Mouse (Mus musculus) midbrain, postnatal 0 days (tissue): ENCODE measurements around the gene Stk39. TPM values are rescaled to one million over a fixed set of nuclear protein-coding genes. Genes with fewer than 3 reads are reported as not detected.
A peak's percentile ranks its signal among the peaks of the same experiment; 100 is the strongest.

ENCODE experiments used
- ATAC-seq: fragments of 200-750 bp; cut with Nextera tagmentation; 2 replicates; pipeline ENCODE4 v1.8.0; 2017; ENCODE audit warnings: moderate number of reproducible peaks, mild to moderate bottlenecking, moderate TSS enrichment, moderate library complexity; ENCODE audit not compliant: low FRiP score
- DNase-seq: peaks from one replicate; pipeline ENCODE4 v3.0.0-alpha.2; 2015; ENCODE audit warnings: low spot score
- H3K27ac ChIP-seq: fragments of 300-500 bp; sonication (generic); 2 replicates; pipeline ENCODE4 v1.5.1; 2014; ENCODE audit warnings: low read depth, mild to moderate bottlenecking, low read length, mixed read lengths
- H3K27me3 ChIP-seq: fragments of 300-500 bp; sonication (generic); 2 replicates; pipeline ENCODE4 v1.6.1; 2014; ENCODE audit warnings: low read length, control low read depth, mixed read lengths; ENCODE audit not compliant: insufficient read depth
- H3K36me3 ChIP-seq: fragments of 300-500 bp; sonication (generic); 2 replicates; pipeline ENCODE4 v1.6.1; 2014; ENCODE audit warnings: low read length, control low read depth, mixed read lengths; ENCODE audit not compliant: insufficient read depth
- H3K4me1 ChIP-seq: fragments of 300-500 bp; sonication (generic); 2 replicates; pipeline ENCODE4 v1.6.1; 2014; ENCODE audit warnings: mild to moderate bottlenecking, control low read depth, antibody characterized with exemption, low read length, mixed read lengths; ENCODE audit not compliant: insufficient read depth
- H3K4me2 ChIP-seq: fragments of 300-500 bp; sonication (generic); 2 replicates; pipeline ENCODE4 v1.6.1; 2014; ENCODE audit warnings: low read depth, mild to moderate bottlenecking, low read length, mixed read lengths; ENCODE audit not compliant: poor library complexity, severe bottlenecking
- H3K4me3 ChIP-seq: fragments of 300-500 bp; sonication (generic); 2 replicates; pipeline ENCODE4 v1.5.1; 2014; ENCODE audit warnings: low read depth, mild to moderate bottlenecking, low read length, moderate library complexity
- H3K9ac ChIP-seq: fragments of 300-500 bp; sonication (generic); replicated peaks from 2 replicates; pipeline ENCODE4 v1.6.1; 2014; ENCODE audit warnings: mild to moderate bottlenecking, low read length, moderate library complexity, mixed read lengths; ENCODE audit not compliant: poor library complexity, severe bottlenecking
- H3K9me3 ChIP-seq: fragments of 300-500 bp; sonication (generic); 2 replicates; pipeline ENCODE4 v1.6.1; 2016; ENCODE audit warnings: low read length, control low read depth
- CTCF ChIP-seq: IDR thresholded peaks from 2 replicates; pipeline ENCODE4 v1.5.1; 2016; ENCODE audit warnings: antibody characterized with exemption, mild to moderate bottlenecking
- WGBS: fragments of 180-500 bp; shearing (Covaris S2); extraction: QIAGEN DNeasy Blood & Tissue Kit; methylation state at CpG from one replicate; pipeline ENCODE4 v1.1.7; 2014; 5-methylcytosine and 5-hydroxymethylcytosine counted together
- polyA plus RNA-seq: library from polyadenylated mRNA; unstranded; fragments of >200 nt; fragmentation: Nextera tagmentation; extraction: Ambion mirVana; gene quantifications from 2 replicates; pipeline ENCODE4 v1.2.1, GENCODE M21; 2015
- total RNA-seq: library from RNA; depleted of rRNA; stranded (reverse); fragments of >200 nt; gene quantifications from 2 replicates; pipeline ENCODE4 v1.2.3, GENCODE M21; 2014

Gene Stk39
- total and polyA plus RNA-seq, 2 experiments from 2014 or later, result 23.4 to 33.9 TPM

- no peaks in the 10 kb centered on the region for H3K36me3 ChIP-seq
- ATAC-seq (no peak), DNase-seq (no peak)
- WGBS, result 90% methylated on average over 5 of the region's 5 CpGs
- H3K4me1 ChIP-seq, result 0 out of 2 replicates have a peak, but pooled peaks cover 4% of the 10 kb centered on the region
- H3K9me3 ChIP-seq, result no peaks in the 10 kb centered on the region
- H3K27me3 ChIP-seq, result no peaks in the 10 kb centered on the region
- TF ChIP-seq CTCF, result no peak
- H3K4me3 ChIP-seq, result no peak overlapping the region
- H3K9ac ChIP-seq, result no peak overlapping the region
- H3K27ac ChIP-seq, result no peak overlapping the region
- no peak overlapping the region for H3K4me2 ChIP-seq
Measured at GRCm38 (mm10) chr2:68412149-68412548, 59.9 kb downstream of the Stk39 start.

DNA sequence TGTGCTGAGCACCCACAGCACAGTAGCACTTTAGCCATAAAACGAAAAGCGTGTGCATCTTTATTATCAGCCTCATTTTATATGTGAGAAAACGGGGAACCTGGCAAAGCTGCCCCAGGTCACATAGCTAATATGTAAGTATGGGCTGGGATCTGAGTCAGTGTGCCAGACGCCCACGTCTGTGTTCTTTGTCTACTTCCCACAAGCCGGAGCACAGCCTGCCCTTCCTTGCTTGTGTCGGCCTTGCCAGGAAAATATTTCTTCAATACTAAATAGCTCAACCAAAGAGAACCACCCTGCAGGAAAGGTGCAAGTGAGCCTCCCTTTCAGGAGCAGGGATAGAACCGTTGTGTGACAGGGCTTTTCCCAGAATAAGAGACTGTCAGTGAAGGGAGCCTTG, 60.9 kb downstream of the Stk39 start:
- H3K4me1 ChIP-seq, result peaks cover 9% of the 10 kb centered on the region; the same call in 1 of the 2 replicates
- no peaks in the 10 kb centered on the region for H3K36me3 ChIP-seq
- TF ChIP-seq CTCF, result no peak
- no peak overlapping the region for H3K4me2 ChIP-seq
- H3K9ac ChIP-seq, result no peak overlapping the region
- DNase-seq (no peak), ATAC-seq (no peak)
- no peaks in the 10 kb centered on the region for H3K27me3 ChIP-seq
- H3K9me3 ChIP-seq, result no peaks in the 10 kb centered on the region
- 75% methylated on average over 8 of the region's 8 CpGs for WGBS
- H3K27ac ChIP-seq, result no peak overlapping the region
- no peak overlapping the region for H3K4me3 ChIP-seq

GRCm38 (mm10) chr2:68409640-68410215, 62.3 kb downstream of the Stk39 start:
- ATAC-seq (peak; percentile 39; the same call in 1 of the 2 replicates), DNase-seq (no peak)
- TF ChIP-seq CTCF, result no peak
- Histone ChIP-seq H3K27me3 (no peaks in the 10 kb centered on the region), H3K36me3 (no peaks in the 10 kb centered on the region), H3K4me2 (no peak overlapping the region), H3K4me3 (no peak overlapping the region), H3K4me1 (peaks cover 10% of the 10 kb centered on the region; the same call in 1 of the 2 replicates), H3K9ac (no peak overlapping the region), H3K27ac (no peak overlapping the region), H3K9me3 (no peaks in the 10 kb centered on the region)
- WGBS, result 75% methylated on average over 12 of the region's 12 CpGs

DNA sequence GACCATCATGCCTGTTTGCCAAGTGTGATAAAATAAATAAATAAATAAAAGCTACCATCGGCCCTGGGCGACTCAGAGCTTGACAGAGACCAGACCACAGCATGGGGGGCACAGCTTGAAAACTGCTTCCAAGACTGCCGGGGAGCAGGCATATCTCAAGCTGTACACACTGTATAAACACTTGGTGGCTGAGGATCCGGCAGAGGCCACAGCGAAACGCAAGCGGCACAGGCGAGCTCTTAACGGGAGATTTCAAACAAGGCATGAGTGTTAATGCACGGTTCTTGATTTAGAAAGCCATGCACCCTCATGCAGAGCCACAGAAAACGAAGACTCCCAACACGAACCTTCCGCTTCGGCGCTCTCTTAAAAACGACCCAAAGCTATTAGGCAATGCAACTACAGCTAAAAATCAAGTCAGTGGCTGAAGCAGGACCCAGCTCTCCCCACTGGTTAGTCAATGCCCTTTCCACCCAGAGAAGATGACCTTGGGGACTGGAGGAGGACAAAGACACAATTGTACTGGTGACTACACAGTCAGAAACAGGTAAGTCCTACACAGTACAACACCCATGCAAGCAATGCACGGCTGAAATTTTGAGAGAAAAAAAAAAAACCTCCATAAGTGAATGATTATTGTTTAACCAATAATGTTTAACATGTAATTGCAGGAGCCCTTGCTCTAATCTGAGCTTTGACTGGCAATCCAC, 63.6 kb downstream of the Stk39 start:
- no peak for ATAC-seq
- Histone ChIP-seq H3K27me3 (no peaks in the 10 kb centered on the region), H3K9me3 (no peaks in the 10 kb centered on the region), H3K4me1 (peaks cover 10% of the 10 kb centered on the region; the same call in 1 of the 2 replicates), H3K4me2 (no peak overlapping the region), H3K9ac (no peak overlapping the region), H3K36me3 (no peaks in the 10 kb centered on the region), H3K27ac (no peak overlapping the region), H3K4me3 (no peak overlapping the region)
- TF ChIP-seq CTCF, result no peak
- no peak for DNase-seq
- 67% methylated on average over 17 of the region's 17 CpGs for WGBS

DNA sequence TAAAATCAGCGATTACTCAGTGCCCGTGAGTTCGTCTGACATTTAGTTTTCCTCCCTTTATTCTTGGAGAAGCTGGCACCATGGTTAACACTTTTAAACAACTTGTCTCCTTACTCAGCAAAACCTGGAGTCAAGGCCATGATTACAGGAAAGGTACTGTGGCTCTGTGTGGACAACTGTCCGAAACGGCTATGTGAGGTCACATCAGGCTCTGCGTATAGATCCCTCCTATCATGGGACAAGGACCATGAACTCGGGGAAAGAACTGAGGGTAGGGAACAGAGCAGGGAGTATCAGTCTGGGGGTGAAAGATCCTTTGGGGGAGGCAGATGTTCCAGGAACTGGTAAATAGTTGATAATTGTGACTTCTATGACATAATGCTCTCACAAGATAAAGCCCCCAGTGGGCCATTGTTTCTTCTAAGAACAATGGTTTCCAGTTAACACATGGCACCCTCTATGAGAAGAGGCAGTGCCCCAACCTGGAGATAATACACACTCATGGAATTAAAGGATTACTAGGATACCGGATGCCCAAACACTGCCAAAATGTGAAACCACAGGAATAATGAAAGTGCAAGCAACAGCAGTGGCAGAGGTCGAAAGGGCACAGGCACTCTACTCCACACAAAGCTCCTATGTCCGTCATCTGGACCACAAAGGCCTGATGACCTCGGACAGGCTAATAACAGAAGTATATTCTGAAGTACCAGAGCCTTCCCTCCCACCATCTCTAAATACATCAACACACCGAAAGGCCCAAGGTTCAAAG, 64.7 kb downstream of the Stk39 start:
- TF ChIP-seq CTCF, result no peak
- Histone ChIP-seq H3K4me2 (no peak overlapping the region), H3K4me3 (no peak overlapping the region), H3K27ac (no peak overlapping the region), H3K36me3 (no peaks in the 10 kb centered on the region), H3K9ac (no peak overlapping the region), H3K27me3 (no peaks in the 10 kb centered on the region), H3K9me3 (no peaks in the 10 kb centered on the region), H3K4me1 (peaks cover 10% of the 10 kb centered on the region; the same call in 1 of the 2 replicates)
- 47% methylated on average over 12 of the region's 12 CpGs for WGBS
- ATAC-seq, result no peak
- no peak for DNase-seq
